Mouse (Mus musculus): ENCODE measurements around the gene Gm6657.

Gene Gm6657

DNA sequence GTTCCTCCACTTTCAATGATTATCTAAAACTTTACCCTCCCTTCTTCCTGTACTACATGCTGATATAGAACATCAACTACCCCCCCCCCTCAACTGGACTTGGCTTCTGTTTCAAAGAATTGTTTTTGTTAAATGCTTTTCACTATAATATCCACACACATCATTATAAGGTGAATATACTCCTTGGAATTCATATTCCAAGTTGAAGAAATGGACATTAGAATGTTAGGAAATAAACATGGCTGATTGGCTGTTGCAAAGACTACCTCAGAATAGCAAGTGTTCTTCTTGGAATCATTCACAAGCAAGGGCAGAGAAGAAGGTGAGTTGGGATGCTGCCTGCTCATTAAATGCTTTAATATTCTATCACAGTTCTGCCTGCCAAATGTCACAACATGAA, at the start of gene Gm6657:
Gm6657 (plus strand) TSS at position 301 of the 400 bp plus-strand sequence.
- DNase-seq (ENCODE audit: low read depth) = no peak

DNA sequence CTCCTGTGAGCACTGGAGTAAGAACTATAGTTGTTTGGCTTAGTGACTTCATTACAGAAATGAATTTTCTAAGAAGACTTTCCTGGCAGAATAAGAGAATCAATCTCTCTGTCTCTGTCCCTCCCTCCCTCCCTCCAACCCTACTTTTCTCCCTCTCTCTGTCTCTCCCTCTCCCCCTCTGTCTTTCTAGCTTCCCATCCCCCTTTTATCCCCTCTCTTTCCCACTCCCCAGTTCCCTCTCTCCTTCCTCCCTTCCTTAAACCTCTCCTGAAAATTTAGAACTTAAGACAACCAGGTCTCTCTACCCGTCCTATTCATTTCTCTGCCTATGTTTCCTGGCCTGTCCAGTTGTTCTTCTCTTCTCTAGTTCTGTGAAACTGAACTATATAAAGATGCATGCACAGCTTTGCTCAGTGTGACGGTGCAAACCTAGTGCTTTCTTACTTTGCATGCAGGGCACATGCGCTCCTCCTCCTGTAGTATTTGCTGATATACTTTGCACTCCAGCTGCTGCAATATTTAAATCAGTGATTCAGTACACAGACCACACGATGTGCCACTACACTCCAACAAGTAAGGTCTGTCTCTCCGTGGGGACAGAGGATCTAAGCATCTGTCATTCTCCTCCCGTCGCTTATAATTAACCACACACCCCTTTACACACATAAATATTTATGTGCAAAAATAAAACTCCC, 40.6 kb upstream of the Gm6657 start:
- DNase-seq (ENCODE audit: low read depth) = no peak

DNA sequence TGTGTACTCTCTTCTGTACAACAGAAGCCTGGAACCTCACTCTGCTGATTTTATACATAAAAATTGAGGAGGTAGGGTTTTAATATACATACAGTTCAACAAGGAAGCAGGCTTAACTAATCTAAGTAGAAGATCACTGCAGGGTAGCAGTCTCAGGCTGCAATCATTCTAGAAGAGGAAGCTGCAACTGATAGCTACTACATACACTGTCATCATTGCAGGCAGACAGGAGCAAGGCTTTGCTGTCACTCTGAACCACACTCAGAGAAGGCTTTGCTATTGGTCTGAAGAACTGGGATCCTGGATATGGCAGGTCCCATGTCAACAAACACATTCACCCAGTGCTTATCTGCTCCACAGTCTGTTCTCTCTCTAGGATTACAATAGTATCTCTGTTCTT, 23.9 kb upstream of the Gm6657 start:
- DNase-seq (ENCODE audit: low read depth) = no peak

DNA sequence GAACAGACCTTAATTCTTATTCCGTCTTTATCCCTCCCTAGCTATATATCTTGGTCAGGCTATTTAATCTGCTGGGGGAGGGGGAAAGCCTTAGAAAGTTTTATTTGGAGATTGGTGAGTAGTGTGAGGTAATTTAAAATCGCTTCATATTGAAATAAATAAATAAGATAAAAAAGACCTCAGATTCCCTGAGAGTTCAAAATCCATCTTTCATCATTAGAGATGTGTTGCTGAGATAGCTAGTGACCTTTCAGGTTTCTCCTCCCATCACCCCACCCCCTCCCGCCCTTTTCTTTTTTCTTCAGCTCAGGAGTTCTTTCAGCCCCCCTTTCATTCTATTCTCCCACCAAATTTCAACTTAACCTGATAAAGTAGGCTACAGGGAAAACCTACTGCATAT, 20.1 kb upstream of the Gm6657 start:
- DNase-seq (ENCODE audit: low read depth) = no peak

DNA sequence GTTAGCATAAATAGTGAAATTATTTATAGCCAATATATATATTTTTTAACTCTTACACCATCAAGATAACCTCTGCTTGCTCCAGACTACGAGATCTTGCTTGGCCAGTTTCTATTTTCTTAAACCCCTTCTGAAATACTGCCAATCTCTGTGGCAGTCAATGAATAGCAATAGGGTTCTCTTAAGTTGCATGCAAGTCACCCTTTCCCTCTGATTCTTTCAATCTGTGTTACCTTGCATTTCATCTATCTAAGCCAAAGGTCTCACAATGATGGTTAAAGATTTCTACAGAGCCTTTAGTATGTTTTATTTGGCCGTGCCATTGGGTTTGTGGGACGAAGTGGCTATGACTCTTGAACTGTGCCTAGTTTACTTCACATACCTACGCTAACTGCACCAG, 19.4 kb upstream of the Gm6657 start:
- no peak for DNase-seq (ENCODE audit: low read depth)

DNA sequence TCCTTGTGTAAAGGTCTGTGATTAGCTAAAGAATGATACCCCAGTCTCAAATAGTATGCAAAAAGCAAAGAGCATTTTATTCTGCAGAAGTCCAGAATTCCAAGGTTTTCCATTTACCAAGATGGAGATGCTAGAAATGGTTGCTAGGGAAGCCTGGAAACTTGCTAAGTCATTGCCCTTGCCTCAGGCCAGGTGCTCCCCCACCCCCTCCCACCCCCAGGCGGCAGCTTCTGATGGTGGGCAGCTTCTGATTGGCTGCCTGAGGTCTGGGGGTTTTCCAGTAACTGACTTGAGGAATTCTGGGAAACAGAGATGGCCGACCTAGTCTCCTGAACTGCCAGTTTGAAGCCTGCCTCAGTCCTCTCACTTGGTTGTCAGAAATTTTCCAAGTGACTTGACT, 12.6 kb upstream of the Gm6657 start:
- DNase-seq (ENCODE audit: low read depth) = no peak

DNA sequence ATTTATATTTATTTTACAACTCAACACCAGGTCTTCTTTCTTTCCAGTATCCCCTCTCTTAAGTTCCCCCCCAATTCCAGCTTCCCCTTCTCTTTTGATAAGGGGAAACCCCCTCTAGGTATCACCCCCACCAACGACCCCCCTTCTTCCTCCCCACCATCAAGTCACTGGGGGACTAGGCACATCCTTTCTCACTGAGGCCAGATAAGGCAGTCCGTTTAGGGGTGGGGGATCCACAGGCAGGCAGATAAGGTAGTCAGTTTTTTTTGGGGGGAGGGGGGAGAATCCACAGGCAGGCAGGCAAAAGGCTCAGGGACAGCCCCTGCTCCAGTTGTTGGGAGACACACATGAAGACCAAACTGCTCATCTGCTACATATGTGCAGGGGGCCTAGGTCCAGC, 1.3 kb downstream of the Gm6657 start:
- DNase-seq (ENCODE audit: low read depth) = no peak

DNA sequence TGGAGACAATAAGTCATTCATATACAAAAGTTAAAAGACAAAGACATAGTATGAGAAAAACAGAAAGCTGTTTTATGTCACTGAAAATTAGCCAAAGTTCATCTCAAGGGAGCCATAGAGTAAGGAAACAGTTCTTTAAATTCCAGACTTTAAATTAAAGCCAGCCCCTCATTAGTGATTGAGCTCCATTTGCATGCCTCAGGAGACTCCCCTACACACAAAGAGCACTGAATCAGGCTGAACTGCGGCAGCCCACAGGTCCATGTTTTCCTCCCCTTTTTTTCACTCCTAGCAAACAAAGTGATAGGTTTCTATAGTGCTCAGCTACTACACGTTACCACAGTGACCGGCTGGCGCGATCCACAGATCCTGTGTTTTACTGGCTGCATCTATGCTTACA, 9.6 kb downstream of the Gm6657 start:
- DNase-seq (ENCODE audit: low read depth) = no peak

DNA sequence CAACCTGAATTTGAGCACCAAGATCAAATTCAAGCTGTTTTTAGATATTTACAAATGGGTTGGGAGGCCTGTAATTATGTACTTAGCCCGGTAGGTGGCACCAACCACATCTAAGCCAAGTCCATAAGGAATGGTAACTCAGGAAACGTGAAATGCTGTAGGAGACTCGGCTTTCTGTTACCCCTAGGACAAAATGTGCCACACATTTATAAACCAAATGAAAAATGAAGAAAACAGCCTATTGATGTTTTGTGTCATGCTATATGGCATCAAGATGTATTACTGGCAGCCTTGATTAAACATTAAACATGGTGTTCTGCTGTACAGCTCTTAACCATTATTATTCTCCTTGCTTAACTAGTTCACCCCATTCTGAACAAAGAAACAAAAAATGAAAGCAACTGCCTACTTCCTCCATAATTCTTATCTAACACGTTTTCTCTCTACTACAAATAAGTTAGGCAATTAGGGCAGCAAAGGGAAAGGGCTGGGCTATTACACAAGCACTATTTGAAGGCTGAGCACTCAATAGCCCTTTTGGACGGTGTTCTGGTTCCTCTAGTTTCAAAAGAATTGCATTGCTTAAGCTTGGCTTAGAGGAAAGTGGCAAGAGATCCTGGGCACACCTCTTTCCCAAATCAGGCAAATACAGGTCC, 12.0 kb downstream of the Gm6657 start:
- DNase-seq (ENCODE audit: low read depth) = peak; percentile 67

DNA sequence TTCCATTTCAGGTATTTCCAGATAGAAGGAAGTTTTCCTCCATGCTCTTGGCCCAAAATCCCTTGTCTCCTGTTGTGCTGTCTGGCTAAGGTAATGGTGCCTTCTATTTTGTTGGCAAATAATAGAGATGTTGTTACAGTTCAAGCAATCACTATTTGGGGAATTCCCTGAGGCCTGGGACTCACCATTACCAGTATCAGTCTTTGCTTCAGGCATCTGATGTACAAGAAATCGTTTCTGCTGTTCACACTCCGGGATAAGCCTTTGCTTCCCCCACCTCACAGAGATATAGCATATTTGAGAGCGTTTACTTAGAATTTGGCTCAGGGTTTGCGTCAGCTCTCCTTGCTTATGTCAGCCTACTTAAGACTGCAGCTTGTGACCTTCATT, 12.5 kb downstream of the Gm6657 start:
- no peak for DNase-seq (ENCODE audit: low read depth)

DNA sequence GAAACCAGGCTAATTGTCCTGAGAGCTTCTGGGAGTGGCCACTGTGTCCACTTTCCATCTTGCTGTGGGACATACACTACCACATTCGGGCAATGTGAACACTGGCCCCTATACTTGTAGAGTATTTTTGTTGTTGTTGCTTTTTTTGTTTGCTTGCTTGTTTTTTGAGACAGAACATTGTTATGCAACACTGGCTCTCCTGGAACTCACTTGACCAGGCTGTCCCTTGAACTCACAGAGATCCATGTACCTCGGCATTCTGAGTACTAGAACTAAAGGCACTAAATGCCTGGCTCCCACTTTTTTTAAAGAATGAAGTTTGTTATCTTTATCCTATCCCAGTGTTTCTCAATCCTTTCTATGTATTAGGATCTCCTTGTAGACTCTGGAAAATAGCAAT, 15.8 kb downstream of the Gm6657 start:
- DNase-seq (ENCODE audit: low read depth) = no peak

DNA sequence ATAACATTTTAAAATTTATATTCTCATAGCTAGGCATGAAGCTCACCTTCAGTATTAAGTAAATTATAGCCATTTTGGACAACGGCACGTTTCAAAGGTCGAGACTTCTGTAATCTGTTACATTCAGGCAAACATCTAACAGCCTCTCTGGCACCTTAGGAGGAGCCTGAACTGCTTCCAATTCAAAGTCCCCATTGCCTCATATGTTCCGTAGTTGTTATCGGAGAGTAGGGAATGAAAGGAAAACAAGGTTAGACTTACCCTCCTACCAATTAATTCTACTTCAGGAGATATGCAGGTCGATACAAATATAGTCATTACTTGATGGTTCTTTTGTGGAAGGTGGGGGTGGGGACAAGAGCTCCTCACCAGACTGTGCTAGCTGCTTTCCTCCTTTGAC, 21.4 kb downstream of the Gm6657 start:
- DNase-seq (ENCODE audit: low read depth) = no peak

DNA sequence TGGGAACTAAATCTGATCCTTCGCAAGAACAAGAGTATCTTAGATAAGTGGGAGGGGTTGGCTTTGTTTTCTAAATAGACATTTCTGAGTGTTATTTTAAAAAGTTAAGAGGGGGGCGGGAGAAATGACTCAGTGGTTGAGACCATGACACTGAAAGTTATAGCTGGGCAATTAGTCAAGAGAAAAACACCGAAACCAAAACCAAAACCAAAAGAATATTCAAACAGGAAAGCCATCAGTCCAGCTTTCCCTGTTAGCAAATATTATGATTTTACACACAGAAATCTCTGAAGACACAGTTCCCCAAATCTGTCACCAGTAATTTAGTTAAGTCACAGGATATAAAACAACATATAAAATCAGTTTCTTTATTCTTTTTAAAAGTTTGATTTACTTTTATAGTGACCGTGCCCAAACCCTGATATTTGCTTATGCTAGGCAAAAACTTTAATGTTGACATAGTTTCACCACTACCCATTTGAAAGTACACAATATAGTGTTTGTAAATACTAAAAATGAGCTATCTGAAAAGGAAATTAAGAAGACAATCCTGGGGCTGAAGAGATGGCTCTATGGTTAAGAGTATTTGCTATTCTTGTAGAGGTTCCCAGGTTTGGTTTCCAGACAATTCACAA, 25.3 kb downstream of the Gm6657 start:
- no peak for DNase-seq (ENCODE audit: low read depth)

DNA sequence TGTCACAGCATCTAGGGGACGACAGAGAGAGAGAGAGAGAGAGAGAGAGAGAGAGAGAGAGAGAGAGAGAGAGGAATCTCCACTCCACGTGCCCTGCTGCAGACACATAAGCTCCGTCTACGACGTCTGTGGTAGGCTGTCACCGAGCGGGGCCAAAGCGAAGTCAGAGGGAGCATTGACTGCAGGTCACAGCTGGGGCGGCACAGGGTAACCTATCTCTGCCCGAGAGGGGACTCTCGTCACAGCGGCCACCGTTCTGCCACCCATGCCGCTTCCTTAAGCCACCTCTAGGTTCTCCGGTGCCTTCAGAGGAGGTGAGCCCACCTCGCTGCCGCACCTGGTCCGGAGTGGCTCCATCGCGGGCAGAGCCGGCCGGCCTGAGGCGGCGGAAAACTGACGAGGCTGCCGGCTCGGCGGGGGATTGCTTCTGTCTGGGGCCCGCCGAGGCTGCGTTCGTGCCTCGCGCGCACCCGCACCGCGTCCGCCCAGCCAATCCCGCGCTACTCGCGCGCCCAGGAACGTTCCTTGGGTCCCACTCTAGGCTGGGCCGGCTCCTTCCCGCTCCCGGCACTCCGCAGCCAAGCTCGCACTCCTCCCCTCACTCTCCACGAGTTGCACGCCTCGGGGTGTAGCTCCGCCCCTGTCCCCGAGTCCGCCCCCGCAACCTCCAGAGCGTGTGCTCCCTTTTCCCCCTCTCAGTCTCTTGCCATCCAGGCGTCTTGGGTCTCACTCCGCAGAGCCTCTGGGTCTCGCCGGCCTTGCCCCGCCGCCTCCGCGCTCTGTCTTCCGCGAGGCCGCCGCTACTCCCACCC, 31.9 kb downstream of the Gm6657 start, which contains the start of gene Gphn:
Gphn (plus strand) TSS at position 673 of the 812 bp plus-strand sequence.
- peak; percentile 81 for DNase-seq (ENCODE audit: low read depth)

DNA sequence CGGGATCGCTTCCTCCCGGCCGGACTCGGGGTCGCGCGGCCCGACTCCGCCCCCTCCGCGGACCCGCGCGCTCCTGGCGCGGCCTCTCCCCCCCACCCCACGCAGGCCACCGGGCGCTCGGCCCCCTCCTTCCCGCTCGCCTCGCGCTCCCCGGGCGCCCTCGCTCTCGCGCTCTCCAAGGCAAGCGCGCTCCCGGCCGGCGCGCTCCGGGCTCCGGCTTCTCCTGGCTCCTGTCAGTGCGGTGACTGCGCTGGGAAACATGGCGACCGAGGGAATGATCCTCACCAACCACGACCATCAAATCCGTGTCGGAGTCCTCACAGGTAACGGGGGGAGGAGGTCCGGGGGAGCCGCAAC, 32.5 kb downstream of the Gm6657 start:
- DNase-seq (ENCODE audit: low read depth) = peak; percentile 52

DNA sequence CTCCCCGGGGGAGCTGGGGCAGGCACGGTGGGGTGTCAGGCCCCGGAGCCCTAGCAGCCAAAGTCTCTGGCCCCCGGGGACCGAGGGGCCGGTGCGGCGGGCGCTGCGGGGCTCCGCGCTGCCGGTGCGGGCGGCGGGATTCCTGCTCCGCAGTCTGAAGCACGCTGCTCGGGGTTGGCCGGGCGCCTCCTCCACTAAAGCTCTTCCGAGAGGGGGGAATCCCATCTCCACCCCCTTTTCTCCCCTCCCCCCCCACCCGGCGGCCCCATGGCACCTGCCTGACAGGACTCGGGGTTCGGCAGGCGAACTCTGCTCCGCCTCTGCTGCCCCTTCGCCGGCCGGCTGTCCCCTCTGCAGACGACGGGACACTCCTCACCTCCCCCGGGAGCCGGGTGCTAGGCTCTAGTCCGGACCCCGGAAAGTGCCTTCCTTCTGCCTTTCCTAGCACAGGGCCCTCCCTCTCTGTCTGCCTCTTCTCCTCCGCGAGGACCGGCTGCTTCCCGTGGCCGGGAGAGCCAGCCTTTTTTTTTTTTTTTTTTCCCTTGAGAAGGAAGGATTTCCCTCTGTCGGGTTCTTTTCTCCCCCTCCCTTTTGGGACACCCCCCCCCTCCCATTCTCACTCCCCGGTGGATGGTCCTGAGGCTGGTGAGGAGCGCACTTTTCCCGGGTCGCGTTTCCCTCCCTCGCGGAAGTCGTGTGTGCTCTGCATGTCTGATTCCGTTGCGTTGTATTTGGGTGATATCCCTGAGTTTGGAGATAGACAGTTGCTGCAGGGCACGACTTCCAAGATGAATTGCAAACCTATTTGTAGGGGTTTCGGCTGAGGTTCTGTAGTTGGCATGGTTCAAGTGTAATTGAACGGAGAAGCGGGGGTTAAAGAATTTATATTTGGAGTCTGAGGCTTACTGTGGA, 33.2 kb downstream of the Gm6657 start:
- DNase-seq (ENCODE audit: low read depth) = no peak

DNA sequence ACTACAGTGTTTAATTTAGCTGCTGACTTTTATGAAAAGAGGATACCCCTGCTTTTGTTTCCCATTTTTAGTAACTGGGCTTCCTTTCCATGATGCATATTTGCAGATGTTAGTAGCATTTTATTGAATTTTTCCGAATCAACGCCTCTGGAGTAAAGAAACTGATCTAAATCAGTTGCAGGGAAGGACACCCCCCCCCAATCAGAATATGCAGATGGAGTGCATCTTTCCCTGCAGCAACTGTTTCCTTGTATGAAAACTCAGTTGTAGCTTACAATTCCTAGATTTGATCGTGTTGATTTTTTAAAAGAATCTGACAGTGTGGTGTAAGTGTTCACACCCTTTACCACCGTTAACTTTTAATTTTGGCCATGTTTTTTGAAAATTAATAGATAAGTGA, 34.1 kb downstream of the Gm6657 start:
- no peak for DNase-seq (ENCODE audit: low read depth)

DNA sequence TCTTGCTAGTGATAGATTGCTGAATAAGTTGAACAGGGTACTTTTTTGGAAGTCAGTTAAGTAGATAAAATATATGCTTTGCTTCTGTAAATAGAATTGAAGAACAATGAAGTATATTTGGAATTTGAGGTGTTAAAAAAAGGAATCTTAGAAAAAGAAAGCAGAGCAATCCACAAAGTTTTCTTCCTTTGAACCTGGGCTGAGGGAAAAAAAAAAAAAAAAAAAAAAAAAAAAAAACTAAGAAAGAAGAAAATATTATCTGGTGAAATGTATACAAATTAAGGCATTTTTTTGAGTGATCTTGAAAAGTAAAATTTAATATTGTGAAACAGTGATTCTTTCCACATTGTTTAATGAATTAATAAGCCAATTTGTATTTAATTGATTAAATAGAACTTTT, 38.5 kb downstream of the Gm6657 start:
- no peak for DNase-seq (ENCODE audit: low read depth)

DNA sequence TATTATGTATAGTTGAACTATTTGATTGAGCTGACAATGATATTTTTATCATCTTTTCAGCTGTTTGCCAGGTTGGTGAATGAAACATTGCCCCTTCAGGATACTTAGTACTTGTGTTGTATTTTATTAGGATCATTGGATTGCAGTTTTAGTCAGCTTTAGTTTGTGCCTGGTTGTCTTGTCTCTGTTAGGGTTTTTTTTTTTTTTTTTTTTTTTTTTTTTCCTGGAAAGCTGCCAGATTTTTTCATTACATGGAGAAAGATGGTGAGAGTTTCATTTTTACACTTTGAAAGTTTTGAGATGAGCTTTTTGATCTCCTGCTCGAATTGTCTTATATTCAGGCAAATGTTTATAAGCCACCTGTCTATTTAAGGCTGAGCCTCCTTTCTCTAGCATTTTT, 54.3 kb downstream of the Gm6657 start:
- DNase-seq (ENCODE audit: low read depth) = no peak

DNA sequence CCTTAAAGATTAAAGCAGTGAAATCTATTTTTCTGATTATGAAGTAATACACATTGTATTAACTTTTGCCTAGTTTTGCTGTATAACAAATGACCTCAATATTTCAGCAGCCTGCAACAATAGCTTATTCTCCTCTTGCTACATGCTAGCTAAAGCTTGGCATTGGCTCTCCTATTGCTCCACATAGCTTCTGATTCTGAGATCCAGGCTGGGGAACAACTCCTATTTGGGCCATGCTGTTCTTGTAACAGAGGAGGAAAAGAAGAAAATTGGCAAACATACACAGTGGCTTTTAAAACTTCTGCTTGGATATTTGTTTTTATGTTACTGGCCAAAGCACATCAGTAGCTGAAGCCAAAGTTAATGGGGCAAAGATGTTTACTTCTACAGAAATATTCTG, 55.1 kb downstream of the Gm6657 start:
- no peak for DNase-seq (ENCODE audit: low read depth)
